Mouse (Mus musculus): ENCODE measurements around the gene Hoxa11. TPM values are rescaled to one million over a fixed set of nuclear protein-coding genes. Genes with fewer than 3 reads are reported as not detected.

Hoxa11 gene
- total and polyA plus RNA-seq, 2 experiments from 2014 or later: not detected

GRCm38 (mm10) chr6:52194690-52195089, 50.9 kb downstream of the Hoxa11 start:
- H3K27me3 ChIP-seq (ENCODE audit: insufficient read depth, low read length): peaks cover 86% of the 10 kb centered on the region
- H3K9me3 ChIP-seq (ENCODE audit: low read length): no peaks in the 10 kb centered on the region
- no peak overlapping the region for H3K9ac ChIP-seq (replicated peaks; ENCODE audit: low read length)
- no peak overlapping the region for H3K27ac ChIP-seq
- no peak for TF ChIP-seq CTCF (IDR thresholded peaks at IDR 0.05; ENCODE audit: low read depth)
- no peak overlapping the region for H3K4me3 ChIP-seq (ENCODE audit: low read length)
- no peaks in the 10 kb centered on the region for H3K36me3 ChIP-seq (ENCODE audit: insufficient read depth, low read length)
- peak overlapping the region; percentile 13; the same call in 1 of the 2 replicates for H3K4me2 ChIP-seq (ENCODE audit: low read depth, low read length)
- no peaks in the 10 kb centered on the region for H3K4me1 ChIP-seq (ENCODE audit: insufficient read depth, low read length)
- ATAC-seq (no peak), DNase-seq (ENCODE audit: low spot score) (no peak)
- 8% methylated on average over 10 of the region's 10 CpGs for WGBS

MicroRNA genes within 50 kb of the gene (microRNA counts, 519-probe panel; counts per million panel counts)
- 370 counts per million, percentile 5 among the panel's probes with 10 or more counts for microRNA mmu-miR-196b

Small RNA genes within 50 kb of the gene (microRNA-seq; reads per million reads assigned to microRNA genes)
- 15.0 to 17.5 reads per million in 2 experiments for gene Mir196b

Other genes with a start within 250 kb of the Hoxa11 start
- 9.8 and 11.1 TPM in 2 replicates for gene Skap2, start 233.3 kb downstream of the Hoxa11 start, total RNA-seq (2014; rRNA removed)
- gene Skap2, start 233.3 kb downstream of the Hoxa11 start, polyA plus RNA-seq (2015; fragmentation: Nextera tagmentation; extraction: Ambion mirVana): 28.1 TPM in 2 replicates
- gene Hoxa1, start 87.5 kb downstream of the Hoxa11 start, total RNA-seq (2014; rRNA removed): 1.1 and 3.7 TPM in 2 replicates
- gene Hoxa1, start 87.5 kb downstream of the Hoxa11 start, polyA plus RNA-seq (2015; fragmentation: Nextera tagmentation; extraction: Ambion mirVana): 1.1 and 1.2 TPM in 2 replicates
- gene Hoxa2, start 81.0 kb downstream of the Hoxa11 start, total RNA-seq (2014; rRNA removed): 20.3 and 24.3 TPM in 2 replicates
- gene Hoxa2, start 81.0 kb downstream of the Hoxa11 start, polyA plus RNA-seq (2015; fragmentation: Nextera tagmentation; extraction: Ambion mirVana): 16.3 and 16.5 TPM in 2 replicates
- 1.1 and 1.2 TPM in 2 replicates for gene 5730596B20Rik, start 68.3 kb downstream of the Hoxa11 start, total RNA-seq (2014; rRNA removed)
- gene 5730596B20Rik, start 68.3 kb downstream of the Hoxa11 start, polyA plus RNA-seq (2015; fragmentation: Nextera tagmentation; extraction: Ambion mirVana): 1.3 and 1.5 TPM in 2 replicates
- 4.8 and 7.3 TPM in 2 replicates for gene Hoxa4, start 54.1 kb downstream of the Hoxa11 start, total RNA-seq (2014; rRNA removed)
- gene Hoxa4, start 54.1 kb downstream of the Hoxa11 start, polyA plus RNA-seq (2015; fragmentation: Nextera tagmentation; extraction: Ambion mirVana): 10.5 and 12.0 TPM in 2 replicates
- gene Hoxa5, start 41.2 kb downstream of the Hoxa11 start, total RNA-seq (2014; rRNA removed): 99.2 and 108 TPM in 2 replicates
- 81.7 and 89.4 TPM in 2 replicates for gene Hoxa5, start 41.2 kb downstream of the Hoxa11 start, polyA plus RNA-seq (2015; fragmentation: Nextera tagmentation; extraction: Ambion mirVana)
- 12.3 and 25.8 TPM in 2 replicates for gene Hoxa6, start 37.1 kb downstream of the Hoxa11 start, total RNA-seq (2014; rRNA removed)
- gene Hoxa6, start 37.1 kb downstream of the Hoxa11 start, polyA plus RNA-seq (2015; fragmentation: Nextera tagmentation; extraction: Ambion mirVana): 6.0 and 7.7 TPM in 2 replicates
- gene Hoxa3, start 32.5 kb downstream of the Hoxa11 start, total RNA-seq (2014; rRNA removed): 8.7 and 9.8 TPM in 2 replicates
- 7.9 and 8.8 TPM in 2 replicates for gene Hoxa3, start 32.5 kb downstream of the Hoxa11 start, polyA plus RNA-seq (2015; fragmentation: Nextera tagmentation; extraction: Ambion mirVana)
- 0.83 and 2.2 TPM in 2 replicates for gene Gm28308, start 32.5 kb downstream of the Hoxa11 start, total RNA-seq (2014; rRNA removed)
- not detected in 2 replicates for gene Gm28308, start 32.5 kb downstream of the Hoxa11 start, polyA plus RNA-seq (2015; fragmentation: Nextera tagmentation; extraction: Ambion mirVana)
- 2.6 and 2.9 TPM in 2 replicates for gene Hoxa7, start 24.0 kb downstream of the Hoxa11 start, total RNA-seq (2014; rRNA removed)
- gene Hoxa7, start 24.0 kb downstream of the Hoxa11 start, polyA plus RNA-seq (2015; fragmentation: Nextera tagmentation; extraction: Ambion mirVana): 1.3 and 3.9 TPM in 2 replicates
- 0.26 TPM in 1 of 2 replicates, not detected in the other for gene Hoxa9, start 14.7 kb downstream of the Hoxa11 start, total RNA-seq (2014; rRNA removed)
- gene Hoxa9, start 14.7 kb downstream of the Hoxa11 start, polyA plus RNA-seq (2015; fragmentation: Nextera tagmentation; extraction: Ambion mirVana): 0.18 TPM in 1 of 2 replicates, not detected in the other
- gene Hoxa10, start 5.0 kb downstream of the Hoxa11 start, total RNA-seq (2014; rRNA removed): not detected in 2 replicates
- not detected in 2 replicates for gene Hoxa10, start 5.0 kb downstream of the Hoxa11 start, polyA plus RNA-seq (2015; fragmentation: Nextera tagmentation; extraction: Ambion mirVana)
- not detected in 2 replicates for gene Hoxa13, start 15.1 kb upstream of the Hoxa11 start, total RNA-seq (2014; rRNA removed)
- not detected in 2 replicates for gene Hoxa13, start 15.1 kb upstream of the Hoxa11 start, polyA plus RNA-seq (2015; fragmentation: Nextera tagmentation; extraction: Ambion mirVana)
- gene Evx1, start 67.7 kb upstream of the Hoxa11 start, total RNA-seq (2014; rRNA removed): 2.0 and 6.2 TPM in 2 replicates
- gene Evx1, start 67.7 kb upstream of the Hoxa11 start, polyA plus RNA-seq (2015; fragmentation: Nextera tagmentation; extraction: Ambion mirVana): 1.3 and 2.1 TPM in 2 replicates